Mouse (Mus musculus): ENCODE results near the gene Cltb.
A peak's percentile ranks its signal among the peaks of the same experiment; 100 is the strongest.

Gene Cltb

DNA sequence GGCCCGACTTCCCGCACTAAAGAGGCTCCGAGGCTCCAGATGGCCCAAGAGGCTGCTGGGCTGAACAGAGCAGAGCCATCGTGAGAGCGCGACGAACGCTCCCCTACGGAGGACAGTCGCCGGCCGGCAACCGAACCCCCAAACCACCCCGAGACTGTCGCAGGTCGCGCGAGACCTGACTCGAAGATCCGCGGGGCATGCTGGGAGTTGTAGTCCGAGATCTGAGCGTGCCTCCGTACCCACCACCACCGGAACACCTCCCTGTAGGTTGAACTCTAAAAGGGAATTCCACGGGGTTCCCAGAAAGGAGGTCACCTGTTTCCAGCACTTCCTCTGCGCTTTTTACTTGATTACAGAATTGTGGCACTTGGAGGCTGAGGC is 46.0 kb downstream of the Cltb start, which contains the start of gene 4833439L19Rik:
TSS of gene 4833439L19Rik (minus strand) at position 235 of the 381 bp plus-strand sequence.
- DNase-seq (ENCODE audit: low read depth in 1 of 2, low spot score in 2 of 2) = peak; percentile 67 to 87

DNA sequence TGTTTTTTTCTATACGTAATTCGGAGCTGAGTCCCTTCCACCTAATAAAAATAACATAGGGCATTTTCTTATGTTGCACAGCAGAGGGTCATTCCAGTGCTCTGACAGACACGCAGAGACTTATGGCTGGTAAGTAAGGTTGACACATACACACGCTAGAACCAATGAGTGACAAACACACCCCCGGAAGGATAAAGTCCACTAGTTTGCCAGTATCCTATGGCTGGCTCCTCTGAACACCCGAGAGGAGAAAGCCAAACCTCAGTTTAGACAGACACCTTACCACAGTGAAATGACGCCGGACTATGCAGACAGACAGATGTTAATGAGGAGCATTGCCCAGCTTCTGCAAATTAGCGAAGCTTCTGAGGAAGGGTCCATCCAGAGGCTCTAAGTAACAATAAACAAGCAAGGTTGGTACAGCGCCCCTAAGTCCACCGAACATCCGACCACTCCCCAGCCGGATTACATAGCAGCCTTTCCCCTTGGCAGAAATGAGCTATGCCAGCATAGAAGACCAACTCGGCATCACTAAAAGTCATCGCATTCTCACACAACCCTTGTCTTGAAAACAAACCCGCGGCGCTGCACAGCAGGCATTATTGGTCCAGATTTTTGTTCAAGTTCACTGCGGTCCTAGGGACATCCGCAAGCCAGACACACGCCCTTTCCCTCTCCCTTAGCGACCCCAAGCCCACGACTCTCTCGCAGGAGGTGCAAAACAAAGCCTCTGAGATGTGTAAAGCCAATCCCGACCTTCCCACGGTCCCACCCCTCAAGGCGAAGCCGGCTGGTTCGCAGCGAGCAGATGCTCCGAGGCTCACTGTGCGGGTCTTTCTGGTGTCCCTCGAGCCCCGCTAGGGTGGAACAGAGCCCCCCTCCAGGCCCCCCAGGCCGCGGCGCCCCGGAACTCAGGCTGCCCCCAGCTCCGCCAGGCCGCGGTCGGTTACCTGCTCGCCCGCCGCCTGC is 46.6 kb downstream of the Cltb start:
- DNase-seq (ENCODE audit: low read depth in 1 of 2, low spot score in 2 of 2) = no peak

- no peak for DNase-seq (ENCODE audit: low read depth in 1 of 2, low spot score in 2 of 2)
Measured at GRCm38 (mm10) chr13:54562562-54562961, 48.6 kb downstream of the Cltb start.

DNA sequence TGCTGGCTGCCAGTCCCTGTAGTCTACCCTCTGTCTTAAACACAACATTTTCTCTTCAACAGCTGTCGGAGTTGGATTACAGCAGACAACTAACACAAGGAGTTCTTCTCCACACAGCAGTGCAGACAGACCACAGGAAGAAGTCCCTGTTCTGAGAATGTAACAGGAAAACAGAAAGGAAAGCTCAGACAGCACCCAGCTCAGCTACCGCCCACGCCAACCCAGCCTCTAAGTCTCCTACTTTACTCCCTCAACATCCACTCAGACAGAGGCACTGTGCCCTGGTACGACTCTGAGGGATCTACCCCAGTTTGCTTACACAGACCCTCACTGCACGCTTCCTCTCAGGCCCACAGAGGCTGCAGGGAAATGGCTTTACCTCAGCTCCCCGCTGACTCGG is 50.5 kb downstream of the Cltb start:
- no peak for DNase-seq (ENCODE audit: low read depth in 1 of 2, low spot score in 2 of 2)

DNA sequence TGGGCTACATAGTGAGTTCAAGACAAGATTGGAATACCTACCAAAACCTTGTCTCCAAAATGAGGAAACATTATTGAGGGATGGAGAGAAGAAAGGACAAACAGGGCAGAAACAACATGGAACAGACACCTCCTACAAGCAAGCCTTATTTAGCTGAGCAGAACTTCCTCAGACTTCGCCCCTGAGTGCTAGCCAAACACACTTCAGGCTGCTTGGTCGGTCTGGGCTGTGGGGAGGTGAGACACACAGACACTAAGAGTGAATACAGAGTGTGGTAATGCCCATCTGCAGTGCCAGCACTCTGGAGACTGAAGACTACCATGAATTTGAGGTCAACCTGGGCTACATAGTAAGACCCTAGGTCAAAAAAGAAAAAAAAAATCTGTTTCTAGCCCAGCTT is 51.5 kb downstream of the Cltb start:
- no peak for DNase-seq (ENCODE audit: low read depth in 1 of 2, low spot score in 2 of 2)

DNA sequence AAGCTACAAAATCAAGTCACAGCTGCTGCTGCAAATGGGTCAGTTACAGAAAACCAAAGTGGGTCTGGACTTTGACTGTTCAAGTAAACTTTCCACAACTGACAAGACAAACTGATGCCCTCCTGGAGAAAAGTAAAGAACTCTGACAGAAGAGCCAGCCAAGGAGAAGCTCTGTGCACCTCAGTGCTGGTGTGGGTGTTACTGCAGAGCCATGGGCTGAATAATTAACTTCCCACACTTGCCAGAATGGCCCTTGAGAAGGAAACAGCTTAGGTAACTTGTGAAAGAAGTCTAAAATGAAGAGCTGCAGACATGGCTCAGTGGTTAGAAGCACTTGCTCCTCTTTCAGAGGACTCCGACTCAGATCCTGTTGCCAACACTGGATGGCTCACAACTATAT is 53.5 kb downstream of the Cltb start:
- DNase-seq (ENCODE audit: low read depth in 1 of 2, low spot score in 2 of 2) = no peak

DNA sequence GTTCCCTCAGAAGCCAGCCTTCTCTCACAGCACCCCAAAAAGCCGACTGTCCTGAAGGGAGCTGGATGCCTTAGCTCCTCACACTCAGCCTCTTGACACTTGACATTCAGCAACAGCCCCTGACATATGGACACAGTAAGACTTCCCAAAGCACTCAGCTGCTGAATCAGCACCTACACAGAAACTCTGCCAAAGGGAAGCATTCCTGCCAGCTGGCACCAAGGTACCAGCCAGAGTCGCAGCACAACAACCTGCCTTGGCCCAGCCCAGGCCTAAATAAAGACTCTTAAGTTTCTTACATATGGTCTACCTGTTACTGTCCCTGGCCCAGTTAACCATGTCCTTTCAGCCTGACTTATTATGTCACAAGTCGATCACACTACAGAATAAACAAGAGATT is 54.3 kb downstream of the Cltb start:
- no peak for DNase-seq (ENCODE audit: low read depth in 1 of 2, low spot score in 2 of 2)

GRCm38 (mm10) chr13:54556176-54556575 is 55.0 kb downstream of the Cltb start:
- no peak for DNase-seq (ENCODE audit: low read depth in 1 of 2, low spot score in 2 of 2)

- no peak for DNase-seq (ENCODE audit: low read depth in 1 of 2, low spot score in 2 of 2)
Measured at GRCm38 (mm10) chr13:54548036-54548435, 63.1 kb downstream of the Cltb start.

Data from monocyte, adult 2 months (primary cell).